Mouse (Mus musculus) neural tube, embryonic 12.5 days (tissue): ENCODE results near the gene Lama2. TPM values are rescaled to one million over a fixed set of nuclear protein-coding genes. Genes with fewer than 3 reads are reported as not detected.

Experiments
- ATAC-seq: fragments of 200-750 bp; cut with Nextera tagmentation; 2 replicates; pipeline ENCODE4 v1.8.0; 2017; ENCODE audit warnings: low read depth, mild to moderate bottlenecking, moderate TSS enrichment, moderate library complexity; ENCODE audit not compliant: low FRiP score
- H3K27ac ChIP-seq: fragments of 300-500 bp; sonication (generic); 2 replicates; pipeline ENCODE4 v1.5.1; 2016
- H3K27me3 ChIP-seq: fragments of 300-500 bp; sonication (generic); replicated peaks from 2 replicates; pipeline ENCODE4 v1.6.1; 2016; ENCODE audit warnings: mild to moderate bottlenecking
- H3K36me3 ChIP-seq: fragments of 300-500 bp; sonication (generic); 2 replicates; pipeline ENCODE4 v1.6.1; 2016; ENCODE audit warnings: mild to moderate bottlenecking
- H3K4me1 ChIP-seq: fragments of 300-500 bp; sonication (generic); 2 replicates; pipeline ENCODE4 v1.6.1; 2016
- H3K4me2 ChIP-seq: fragments of 300-500 bp; sonication (generic); replicated peaks from 2 replicates; pipeline ENCODE4 v1.6.1; 2016; ENCODE audit warnings: mild to moderate bottlenecking
- H3K4me3 ChIP-seq: fragments of 300-500 bp; sonication (generic); 2 replicates; pipeline ENCODE4 v1.5.1; 2016
- H3K9ac ChIP-seq: fragments of 300-500 bp; sonication (generic); 2 replicates; pipeline ENCODE4 v1.6.1; 2016; ENCODE audit warnings: mild to moderate bottlenecking
- H3K9me3 ChIP-seq: fragments of 300-500 bp; sonication (generic); 2 replicates; pipeline ENCODE4 v1.6.1; 2016; ENCODE audit warnings: mild to moderate bottlenecking
- WGBS: fragments of 180-500 bp; shearing (Covaris S2); methylation state at CpG from one replicate; pipeline ENCODE4 v1.1.7; 2016; 5-methylcytosine and 5-hydroxymethylcytosine counted together
- polyA plus RNA-seq: library from polyadenylated mRNA; unstranded; fragments of >200 nt; fragmentation: Nextera tagmentation; extraction: Ambion mirVana; gene quantifications from 2 replicates; pipeline ENCODE4 v1.2.1, GENCODE M21; 2016

Lama2 gene
- polyA plus RNA-seq = 10.1 and 12.3 TPM in 2 replicates

GRCm38 (mm10) chr10:27619658-27620057 lies at the start of gene Lama2:
Gene Lama2, minus strand, starts transcription at chr10:27619758.
- no peaks in the 10 kb centered on the region for H3K27me3 ChIP-seq
- H3K9me3 ChIP-seq = no peaks in the 10 kb centered on the region
- H3K4me3 ChIP-seq = no peak within 1 kb of the TSS
- WGBS = 94% methylated on average over 3 of the region's 3 CpGs
- no peak within 1 kb of the TSS for H3K27ac ChIP-seq
- no peak for ATAC-seq
- no peak within 1 kb of the TSS for H3K4me2 ChIP-seq
- no peaks in the 10 kb centered on the region for H3K4me1 ChIP-seq
- H3K36me3 ChIP-seq = no peaks in the 10 kb centered on the region
- H3K9ac ChIP-seq = no peak within 1 kb of the TSS

DNA sequence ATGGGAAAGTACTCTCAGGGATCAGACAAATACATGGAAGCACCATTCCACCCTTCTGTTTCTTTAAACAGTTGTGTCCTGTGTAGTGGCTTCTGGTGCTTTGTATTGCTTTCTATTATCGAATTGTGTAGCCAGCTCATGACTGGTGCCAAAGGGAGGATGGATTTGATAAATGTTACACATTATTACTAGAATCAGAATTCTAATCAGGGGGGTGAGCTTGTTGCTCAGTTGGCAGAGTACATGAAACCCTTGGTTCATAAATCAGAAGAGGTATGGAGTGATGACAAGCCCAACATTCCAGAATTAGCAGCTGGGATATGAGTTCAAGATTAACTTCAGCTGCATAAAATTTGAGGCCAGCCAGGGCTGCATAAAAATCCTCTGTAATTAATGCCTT lies 44.8 kb upstream of the Lama2 start:
- Histone ChIP-seq H3K27me3 (no peaks in the 10 kb centered on the region), H3K36me3 (no peaks in the 10 kb centered on the region), H3K27ac (no peak overlapping the region), H3K4me3 (no peak overlapping the region), H3K4me2 (no peak overlapping the region), H3K9me3 (no peaks in the 10 kb centered on the region), H3K9ac (no peak overlapping the region), H3K4me1 (no peaks in the 10 kb centered on the region)
- 90% methylated on average over 1 of the region's 1 CpGs for WGBS
- no peak for ATAC-seq

GRCm38 (mm10) chr10:27663396-27663795 lies 43.8 kb upstream of the Lama2 start:
- H3K9ac ChIP-seq = no peak overlapping the region
- H3K9me3 ChIP-seq = no peaks in the 10 kb centered on the region
- ATAC-seq = no peak
- H3K36me3 ChIP-seq = no peaks in the 10 kb centered on the region
- no peak overlapping the region for H3K4me2 ChIP-seq
- no peaks in the 10 kb centered on the region for H3K4me1 ChIP-seq
- H3K27ac ChIP-seq = no peak overlapping the region
- H3K27me3 ChIP-seq = no peaks in the 10 kb centered on the region
- WGBS = 79% methylated on average over 1 of the region's 1 CpGs
- no peak overlapping the region for H3K4me3 ChIP-seq

- Histone ChIP-seq H3K27ac (no peak overlapping the region), H3K9me3 (no peaks in the 10 kb centered on the region), H3K9ac (no peak overlapping the region), H3K27me3 (no peaks in the 10 kb centered on the region), H3K4me1 (no peaks in the 10 kb centered on the region), H3K4me3 (no peak overlapping the region), H3K4me2 (no peak overlapping the region), H3K36me3 (no peaks in the 10 kb centered on the region)
- no peak for ATAC-seq
- 97% methylated on average over 4 of the region's 4 CpGs for WGBS
These were observed 34.6 kb upstream of the Lama2 start for GRCm38 (mm10) chr10:27654164-27654563.

DNA sequence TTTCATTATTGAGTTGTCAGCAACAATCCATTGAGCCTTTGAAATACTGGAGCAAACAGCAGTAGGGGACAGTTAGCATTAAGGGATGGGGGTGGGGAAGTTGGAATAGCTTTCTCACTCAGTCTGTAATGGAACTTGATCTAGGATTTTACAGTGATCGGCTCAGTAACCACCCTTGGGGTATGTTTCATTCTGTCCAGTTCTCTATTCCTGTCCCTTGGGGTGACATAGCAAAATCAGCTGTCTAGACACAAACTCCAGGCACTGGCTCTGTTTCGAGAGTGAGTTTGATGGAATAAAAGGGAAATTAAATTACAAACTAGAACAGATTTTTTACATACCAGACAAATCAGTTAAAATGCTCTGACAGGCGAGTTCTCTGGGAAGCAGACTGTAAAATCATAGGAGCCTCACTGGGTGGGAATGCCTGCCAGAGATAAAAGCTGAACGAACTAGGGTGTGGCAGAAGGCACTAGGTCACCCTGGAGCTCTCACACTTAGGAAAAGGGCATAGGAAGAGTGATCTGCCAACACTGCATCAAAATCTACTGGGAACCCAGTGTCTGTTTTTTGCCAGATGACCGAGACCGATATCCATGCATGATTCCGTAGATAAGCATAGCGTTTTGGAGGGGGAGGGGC lies 33.3 kb upstream of the Lama2 start:
- Histone ChIP-seq H3K27me3 (no peaks in the 10 kb centered on the region), H3K4me2 (no peak overlapping the region), H3K36me3 (no peaks in the 10 kb centered on the region), H3K4me3 (no peak overlapping the region), H3K4me1 (no peaks in the 10 kb centered on the region), H3K9me3 (no peaks in the 10 kb centered on the region), H3K9ac (no peak overlapping the region), H3K27ac (no peak overlapping the region)
- ATAC-seq = peak; percentile 61
- WGBS = 66% methylated on average over 8 of the region's 8 CpGs

- Histone ChIP-seq H3K4me3 (no peak overlapping the region), H3K27me3 (no peaks in the 10 kb centered on the region), H3K4me1 (no peaks in the 10 kb centered on the region), H3K27ac (no peak overlapping the region), H3K4me2 (no peak overlapping the region), H3K36me3 (no peaks in the 10 kb centered on the region), H3K9me3 (no peaks in the 10 kb centered on the region), H3K9ac (no peak overlapping the region)
- ATAC-seq = no peak
- 81% methylated on average over 2 of the region's 2 CpGs for WGBS
These were observed 16.2 kb upstream of the Lama2 start for GRCm38 (mm10) chr10:27635721-27636120.

GRCm38 (mm10) chr10:27631002-27631401 lies 11.4 kb upstream of the Lama2 start:
- Histone ChIP-seq H3K27ac (no peak overlapping the region), H3K4me2 (no peak overlapping the region), H3K36me3 (no peaks in the 10 kb centered on the region), H3K4me3 (no peak overlapping the region), H3K27me3 (no peaks in the 10 kb centered on the region), H3K9me3 (no peaks in the 10 kb centered on the region), H3K4me1 (no peaks in the 10 kb centered on the region), H3K9ac (no peak overlapping the region)
- WGBS = 85% methylated on average over 4 of the region's 4 CpGs
- no peak for ATAC-seq

DNA sequence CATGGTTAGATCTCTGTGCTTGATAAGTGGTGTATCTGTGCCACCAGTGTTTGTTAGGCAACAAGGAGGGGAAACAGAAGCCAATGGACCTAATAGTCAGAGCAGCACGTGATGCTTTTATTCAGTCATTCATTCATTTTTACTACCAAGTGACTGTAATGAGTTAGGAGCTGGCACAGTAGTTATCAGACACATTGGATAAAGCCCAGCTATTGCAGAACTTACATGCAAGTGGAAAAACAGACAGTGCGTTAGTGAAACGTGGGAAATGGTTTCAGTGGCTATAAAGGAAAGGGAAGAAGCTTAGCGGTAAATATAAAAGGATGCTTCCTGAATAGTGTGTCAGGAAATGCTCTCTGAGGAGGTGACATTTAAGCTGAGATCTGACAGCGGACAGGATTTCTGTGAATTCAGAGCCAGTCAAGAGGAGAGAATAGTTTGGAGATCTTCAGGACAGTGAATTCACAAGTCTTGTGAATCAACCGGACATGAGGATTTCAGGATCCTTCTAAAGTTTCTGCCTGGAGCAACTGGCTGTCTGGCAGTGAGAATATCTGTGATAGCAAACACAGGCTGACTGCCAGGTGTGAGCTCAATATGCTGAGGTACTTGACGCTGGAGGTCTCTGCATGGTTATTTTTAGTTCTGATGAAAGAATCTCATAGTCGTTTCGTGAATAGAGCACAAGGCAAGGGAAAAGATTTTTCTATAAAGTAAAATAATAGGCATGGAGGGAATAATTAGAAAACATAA lies 2.3 kb upstream of the Lama2 start:
- H3K4me3 ChIP-seq = no peak overlapping the region
- H3K4me2 ChIP-seq = no peak overlapping the region
- H3K9me3 ChIP-seq = no peaks in the 10 kb centered on the region
- no peaks in the 10 kb centered on the region for H3K4me1 ChIP-seq
- WGBS = 86% methylated on average over 9 of the region's 9 CpGs
- H3K27me3 ChIP-seq = no peaks in the 10 kb centered on the region
- H3K36me3 ChIP-seq = no peaks in the 10 kb centered on the region
- no peak for ATAC-seq
- H3K9ac ChIP-seq = no peak overlapping the region
- no peak overlapping the region for H3K27ac ChIP-seq

- 80% methylated on average over 4 of the region's 4 CpGs for WGBS
- Histone ChIP-seq H3K36me3 (no peaks in the 10 kb centered on the region), H3K9me3 (no peaks in the 10 kb centered on the region), H3K27ac (no peak overlapping the region), H3K9ac (no peak overlapping the region), H3K4me1 (no peaks in the 10 kb centered on the region), H3K4me2 (no peak overlapping the region), H3K4me3 (no peak overlapping the region), H3K27me3 (no peaks in the 10 kb centered on the region)
- ATAC-seq = no peak
These were observed 2.0 kb downstream of the Lama2 start for GRCm38 (mm10) chr10:27617522-27618020.

DNA sequence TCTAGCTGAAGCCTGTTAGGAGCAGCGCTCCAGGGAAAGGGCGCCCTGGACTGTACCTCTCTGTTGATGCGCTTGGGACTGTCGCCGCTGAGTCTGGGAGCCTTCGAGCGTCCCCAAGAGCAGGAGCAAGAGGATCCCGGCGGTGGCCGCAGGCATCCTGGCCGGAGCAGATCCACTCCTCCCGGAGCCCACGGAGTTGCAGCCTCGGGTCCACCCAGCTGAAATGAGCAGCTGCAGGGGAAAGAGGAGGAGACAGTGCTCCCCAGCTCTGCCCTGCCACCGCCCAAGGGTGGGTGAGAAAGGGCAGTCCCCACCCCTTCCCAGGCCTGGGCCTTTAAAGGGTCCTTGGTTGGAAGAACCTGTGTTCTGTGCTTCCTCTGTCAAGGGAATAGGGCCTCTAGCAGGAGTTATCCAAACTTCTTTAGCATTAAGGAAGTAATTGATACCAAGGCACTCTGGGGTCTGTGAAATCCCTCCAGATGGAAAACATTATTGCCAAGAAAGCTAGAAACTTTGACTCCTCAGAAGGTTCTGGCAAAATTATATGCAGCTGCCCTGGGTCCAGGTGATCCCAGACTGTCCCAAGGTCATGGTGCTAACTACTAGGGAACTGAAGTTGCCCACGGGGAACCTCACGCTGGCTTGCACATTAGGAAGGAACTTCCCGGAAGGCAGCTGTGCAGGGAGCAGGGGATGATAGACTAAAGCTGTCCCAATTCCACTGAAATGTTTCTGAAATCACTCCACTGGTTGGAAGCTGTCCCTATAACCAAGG lies 2.7 kb downstream of the Lama2 start:
- no peaks in the 10 kb centered on the region for H3K4me1 ChIP-seq
- H3K36me3 ChIP-seq = no peaks in the 10 kb centered on the region
- WGBS = 13% methylated on average over 18 of the region's 18 CpGs
- H3K4me3 ChIP-seq = peak overlapping the region; percentile 24
- no peak overlapping the region for H3K27ac ChIP-seq
- H3K9me3 ChIP-seq = no peaks in the 10 kb centered on the region
- peak overlapping the region; percentile 48 for H3K9ac ChIP-seq
- no peaks in the 10 kb centered on the region for H3K27me3 ChIP-seq
- ATAC-seq = peak; percentile 61; the same call in 1 of the 2 replicates
- H3K4me2 ChIP-seq = peak overlapping the region; percentile 55

- Histone ChIP-seq H3K9me3 (no peaks in the 10 kb centered on the region), H3K4me1 (no peaks in the 10 kb centered on the region), H3K36me3 (no peaks in the 10 kb centered on the region), H3K4me2 (no peak overlapping the region), H3K4me3 (no peak overlapping the region), H3K9ac (no peak overlapping the region), H3K27ac (no peak overlapping the region), H3K27me3 (no peaks in the 10 kb centered on the region)
- 36% methylated on average over 3 of the region's 3 CpGs for WGBS
- ATAC-seq = no peak
These were observed 23.9 kb downstream of the Lama2 start for GRCm38 (mm10) chr10:27595675-27596074.

- no peaks in the 10 kb centered on the region for H3K36me3 ChIP-seq
- no peaks in the 10 kb centered on the region for H3K27me3 ChIP-seq
- H3K4me1 ChIP-seq = no peaks in the 10 kb centered on the region
- WGBS = 80% methylated on average over 2 of the region's 2 CpGs
- H3K9ac ChIP-seq = no peak overlapping the region
- H3K4me3 ChIP-seq = no peak overlapping the region
- no peak for ATAC-seq
- H3K9me3 ChIP-seq = no peaks in the 10 kb centered on the region
- H3K27ac ChIP-seq = no peak overlapping the region
- no peak overlapping the region for H3K4me2 ChIP-seq
These were observed 86.3 kb downstream of the Lama2 start for GRCm38 (mm10) chr10:27533217-27533616.
